Mouse (Mus musculus) CH12.LX (cell line): ENCODE results near the gene Mfsd5.

Experiments
- CTCF ChIP-seq, 2 experiments: IDR thresholded peaks in 1 of 2; conservative IDR thresholded peaks in 1 of 2; 2 replicates each; pipeline ENCODE4 v1.5.1; 2011 to 2012; ENCODE audit warnings: low read depth in 2 of 2, low read length in 2 of 2, improper control_type of control experiment in 1 of 2, inconsistent platforms in 1 of 2, mild to moderate bottlenecking in 1 of 2, moderate library complexity in 1 of 2
- ELF1 ChIP-seq: IDR thresholded peaks from 2 replicates; pipeline ENCODE4 v1.6.1; 2014; ENCODE audit warnings: low read depth, mild to moderate bottlenecking, inconsistent platforms, low read length, improper control_type of control experiment
- EP300 ChIP-seq: IDR thresholded peaks from 2 replicates; pipeline ENCODE4 v1.6.1; 2011; ENCODE audit warnings: low read length, improper control_type of control experiment
- HCFC1 ChIP-seq: IDR thresholded peaks from 2 replicates; pipeline ENCODE4 v1.6.1; 2012; ENCODE audit warnings: low read depth, mild to moderate bottlenecking, inconsistent platforms, low read length, improper control_type of control experiment
- POLR2A ChIP-seq: IDR thresholded peaks from 2 replicates; pipeline ENCODE4 v1.6.1; 2011; ENCODE audit warnings: low read depth, mild to moderate bottlenecking, improper control_type of control experiment, low read length
- POLR2AphosphoS2 ChIP-seq: IDR thresholded peaks from 2 replicates; pipeline ENCODE4 v1.6.1; 2011; ENCODE audit warnings: low read depth, low read length, improper control_type of control experiment
- SMC3 ChIP-seq: IDR thresholded peaks from 2 replicates; pipeline ENCODE4 v1.6.1; 2011; ENCODE audit warnings: low read depth, low read length, improper control_type of control experiment
- USF1 ChIP-seq: IDR thresholded peaks from 2 replicates; pipeline ENCODE4 v1.6.1; 2014; ENCODE audit warnings: low read depth, mild to moderate bottlenecking, inconsistent platforms, low read length, improper control_type of control experiment

GRCm38 (mm10) chr15:102257202-102258075 is 21.8 kb upstream of the Mfsd5 start, which contains the start of gene Rarg:
- TF ChIP-seq CTCF (conservative IDR thresholded peaks at IDR 0.05 in 1 of 2, IDR thresholded peaks at IDR 0.05 in 1 of 2; ENCODE audit: low read depth in 2 of 2, low read length in 2 of 2): no peak
- TF ChIP-seq ELF1: no peak
- peak; percentile 71 for TF ChIP-seq USF1
- no peak for TF ChIP-seq POLR2A
- no peak for TF ChIP-seq POLR2AphosphoS2
- no peak for TF ChIP-seq HCFC1
- no peak for TF ChIP-seq SMC3
- TF ChIP-seq EP300: no peak
